Mouse (Mus musculus) gastrocnemius, postnatal 14 days (tissue): ENCODE results near the gene Atp6v1c2. TPM values are rescaled to one million over a fixed set of nuclear protein-coding genes. Genes with fewer than 3 reads are reported as not detected.

Experiments
- DNase-seq: peaks from one replicate; pipeline ENCODE4 v3.0.0; 2021; ENCODE audit warnings: mixed read lengths
- intact Hi-C: fragments of 180-260 bp; cut with DNase I; formaldehyde crosslinking; loops from one replicate; pipeline ENCODE4 v1.15.1; 2025; ENCODE audit warnings: low total_unique reads
- long read RNA-seq, 2 experiments: library from polyadenylated mRNA; stranded (forward); transcript quantifications; one replicate each; pipeline ENCODE4 v2.0.0; 2021
- total RNA-seq, 2 experiments: library from RNA; stranded (reverse); gene quantifications; 2 replicates each; pipeline ENCODE4 v1.2.3; 2021

Gene Atp6v1c2
- total RNA-seq = not detected
- long read RNA-seq, experiment 1 = 0 reads
- long read RNA-seq, experiment 2, partial matches to known transcripts = 0 of 1 reads
- long read RNA-seq, experiment 2, other reads (novel, unspliced or antisense) = 1 of 1 reads

GRCm38 (mm10) chr12:17329259-17329658 is at the start of gene Atp6v1c2:
TSS of gene Atp6v1c2 (minus strand) at chr12:17329359.
- DNase-seq = no peak
- intact Hi-C loops = no loop called here

GRCm38 (mm10) chr12:17376521-17376920 is 47.4 kb upstream of the Atp6v1c2 start:
- intact Hi-C loops = no loop called here

GRCm38 (mm10) chr12:17375243-17375642 is 46.1 kb upstream of the Atp6v1c2 start:
- intact Hi-C loops = no loop called here
- no peak for DNase-seq

More at GRCm38 (mm10) chr12:17376521-17376920, 47.4 kb upstream of the Atp6v1c2 start:
- DNase-seq = no peak

- DNase-seq = no peak
- intact Hi-C loops = no loop called here
Measured at GRCm38 (mm10) chr12:17373470-17373975, 44.4 kb upstream of the Atp6v1c2 start.

GRCm38 (mm10) chr12:17372696-17373095 is 43.5 kb upstream of the Atp6v1c2 start:
- DNase-seq = no peak
- intact Hi-C loops = no loop called here

- DNase-seq = no peak
- intact Hi-C loops = no loop called here
Measured at GRCm38 (mm10) chr12:17371589-17372235, 42.6 kb upstream of the Atp6v1c2 start.

GRCm38 (mm10) chr12:17369551-17370325 is 40.6 kb upstream of the Atp6v1c2 start:
- intact Hi-C loops = loop anchor here (5.0 to 10.0 kb wide), 2 partner anchors 173 to 435 kb away; partner anchors contain the start of gene Odc1
- DNase-seq = no peak

GRCm38 (mm10) chr12:17369111-17369510 is 40.0 kb upstream of the Atp6v1c2 start:
- intact Hi-C loops = loop anchor here (5.0 to 10.0 kb wide), 2 partner anchors 173 to 436 kb away; partner anchors contain the start of gene Odc1
- no peak for DNase-seq

GRCm38 (mm10) chr12:17366981-17367380 is 37.8 kb upstream of the Atp6v1c2 start:
- DNase-seq = peak; percentile 53
- intact Hi-C loops = loop anchor here (5.0 to 10.0 kb wide), 2 partner anchors 175 to 438 kb away; partner anchors contain the start of gene Odc1

- intact Hi-C loops = loop anchor here (10.0 kb wide), 1 partner anchor 442 kb away; no protein-coding TSS in a partner anchor
- no peak for DNase-seq
Measured at GRCm38 (mm10) chr12:17362316-17362715, 33.2 kb upstream of the Atp6v1c2 start.

- DNase-seq = no peak
- intact Hi-C loops = loop anchor here (10.0 kb wide), 1 partner anchor 444 kb away; no protein-coding TSS in a partner anchor
Measured at GRCm38 (mm10) chr12:17360650-17361049, 31.5 kb upstream of the Atp6v1c2 start.

GRCm38 (mm10) chr12:17360104-17360503 is 30.9 kb upstream of the Atp6v1c2 start:
- no peak for DNase-seq
- intact Hi-C loops = loop anchor here (10.0 kb wide), 1 partner anchor 445 kb away; no protein-coding TSS in a partner anchor

GRCm38 (mm10) chr12:17358981-17359380 is 29.8 kb upstream of the Atp6v1c2 start:
- DNase-seq = no peak
- intact Hi-C loops = loop anchor here (10.0 kb wide), 1 partner anchor 336 kb away; the partner anchor contains the start of gene Hpcal1

GRCm38 (mm10) chr12:17357795-17358194 is 28.6 kb upstream of the Atp6v1c2 start:
- DNase-seq = no peak
- intact Hi-C loops = loop anchor here (10.0 kb wide), 1 partner anchor 337 kb away; the partner anchor contains the start of gene Hpcal1

GRCm38 (mm10) chr12:17356853-17357252 is 27.7 kb upstream of the Atp6v1c2 start:
- intact Hi-C loops = loop anchor here (10.0 kb wide), 1 partner anchor 338 kb away; the partner anchor contains the start of gene Hpcal1
- DNase-seq = no peak

- intact Hi-C loops = loop anchor here (10.0 kb wide), 1 partner anchor 345 kb away; the partner anchor contains the start of gene Hpcal1
- DNase-seq = no peak
Measured at GRCm38 (mm10) chr12:17350106-17350505, 20.9 kb upstream of the Atp6v1c2 start.

GRCm38 (mm10) chr12:17348048-17349036 is 19.2 kb upstream of the Atp6v1c2 start, which contains the start of gene Nol10:
TSS of gene Nol10 (plus strand) at chr12:17348458.
- intact Hi-C loops = no loop called here
- DNase-seq = peak; percentile 89

- DNase-seq = no peak
- intact Hi-C loops = no loop called here
Measured at GRCm38 (mm10) chr12:17347327-17348047, 18.3 kb upstream of the Atp6v1c2 start.
